8 mouse cellular contexts compared by ENCODE assay signal in the genomic region with DNA sequence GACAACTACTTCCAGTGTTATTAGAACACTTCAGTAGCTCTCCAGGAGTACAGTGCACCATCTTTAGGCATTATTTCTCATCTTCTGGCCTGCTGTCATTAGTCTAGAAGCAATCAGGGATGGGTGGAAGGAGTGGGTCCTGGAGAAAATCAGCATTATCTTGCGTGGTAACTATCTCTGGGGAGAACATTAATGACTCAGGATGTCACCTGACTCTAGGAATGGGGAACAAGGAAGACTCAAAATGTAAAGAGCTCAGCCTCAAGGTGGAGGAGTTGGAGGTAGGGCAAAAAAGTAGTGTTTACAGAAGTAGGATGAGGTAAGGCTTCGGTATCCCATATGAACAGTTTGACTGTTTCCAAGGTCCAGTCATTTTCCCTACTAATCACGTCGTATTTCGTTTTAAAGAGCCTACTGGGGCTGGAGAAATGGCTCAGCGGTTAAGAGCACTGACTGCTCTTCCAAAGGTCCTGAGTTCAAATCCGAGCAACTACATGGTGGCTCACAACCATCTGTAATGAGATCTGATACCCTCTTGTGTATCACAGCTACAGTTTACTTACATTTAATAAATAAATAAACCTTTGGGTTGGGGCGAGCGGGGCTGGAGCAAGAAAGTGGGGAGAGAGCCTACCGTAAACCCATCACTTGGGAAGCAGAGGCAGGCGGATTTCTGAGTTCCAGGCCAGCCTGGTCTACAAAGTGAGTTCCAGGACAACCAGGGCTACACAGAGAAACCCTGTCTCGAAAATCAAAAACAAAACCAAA. TPM values are rescaled to one million over a fixed set of nuclear protein-coding genes. Genes with fewer than 3 reads are reported as not detected.
DNase-seq lines count a peak whose midpoint lies in the region; ATAC-seq and TF ChIP-seq lines count a peak whose summit lies in the region.

No protein-coding gene starts in this region.

- H3K79me2 ChIP-seq in heart, adult 2 months (replicated peaks; ENCODE audit: control insufficient read depth, insufficient read depth, low read length): peaks cover 3% of the 10 kb centered on the region

- ATAC-seq in forebrain, embryonic 16.5 days: peak; percentile 0; the same call in 1 of the 2 replicates
- ATAC-seq in midbrain, embryonic 12.5 days (ENCODE audit: low FRiP score, low read depth): 0 out of 2 replicates have a peak, but pooled peaks have one; percentile 1

- no peak for TF ChIP-seq EP300 in heart, adult 2 months (IDR thresholded peaks at IDR 0.05; ENCODE audit: insufficient read depth, low read depth, low read length)

- peak; percentile 20 to 31 for DNase-seq in heart, adult 2 months
- no peak for DNase-seq in heart, adult 8-10 months (ENCODE audit: low spot score)
- peak; percentile 44 for DNase-seq in adipocyte (ENCODE audit: low spot score)
- DNase-seq in kidney, adult 9 months: peak; percentile 13
- DNase-seq in urinary bladder, postnatal 4 days (ENCODE audit: low spot score in 2 of 2): no peak
- DNase-seq in left cerebral cortex, adult 18-20 months (ENCODE audit: low spot score in 2 of 2): no peak

- no peak overlapping the region for H3K9ac ChIP-seq in heart, adult 2 months (ENCODE audit: low read depth, low read length)
- H3K9ac ChIP-seq in forebrain, embryonic 16.5 days (replicated peaks; ENCODE audit: low read depth, low read length): peak overlapping the region; percentile 47
- peak overlapping the region; percentile 15; the same call in 1 of the 2 replicates for H3K9ac ChIP-seq in midbrain, embryonic 12.5 days (replicated peaks)

- TF ChIP-seq CTCF in heart, adult 2 months (IDR thresholded peaks at IDR 0.05): no peak

- WGBS in heart, adult 2 months: 55% methylated on average over 12 of the region's 12 CpGs
- 72% methylated on average over 12 of the region's 12 CpGs for WGBS in forebrain, embryonic 16.5 days
- WGBS in midbrain, embryonic 12.5 days: 69% methylated on average over 12 of the region's 12 CpGs

- H3K27me3 ChIP-seq in heart, adult 2 months (ENCODE audit: control insufficient read depth, insufficient read depth, low read length): no peaks in the 10 kb centered on the region
- H3K27me3 ChIP-seq in forebrain, embryonic 16.5 days (replicated peaks; ENCODE audit: control insufficient read depth, insufficient read depth, low read length): no peaks in the 10 kb centered on the region
- H3K27me3 ChIP-seq in midbrain, embryonic 12.5 days: no peaks in the 10 kb centered on the region

- peak overlapping the region; percentile 53 for H3K4me3 ChIP-seq in heart, adult 2 months
- H3K4me3 ChIP-seq in forebrain, embryonic 16.5 days (replicated peaks; ENCODE audit: low read length): peak overlapping the region; percentile 71
- peak overlapping the region; percentile 86 for H3K4me3 ChIP-seq in midbrain, embryonic 12.5 days

- peak overlapping the region; percentile 57 for H3K4me2 ChIP-seq in forebrain, embryonic 16.5 days (ENCODE audit: low read length)
- H3K4me2 ChIP-seq in midbrain, embryonic 12.5 days (replicated peaks): peak overlapping the region; percentile 55

- peak overlapping the region; percentile 95 for H3K27ac ChIP-seq in heart, adult 2 months
- H3K27ac ChIP-seq in forebrain, embryonic 16.5 days (ENCODE audit: low read length): peak overlapping the region; percentile 92
- H3K27ac ChIP-seq in midbrain, embryonic 12.5 days (replicated peaks): peak overlapping the region; percentile 91

- no peaks in the 10 kb centered on the region for H3K9me3 ChIP-seq in forebrain, embryonic 16.5 days (ENCODE audit: control insufficient read depth, low read length)
- no peaks in the 10 kb centered on the region for H3K9me3 ChIP-seq in midbrain, embryonic 12.5 days

- intact Hi-C loops in heart, adult 2 months (cut with DNase I): loop anchor here (5.0 kb wide), 1 partner anchor 103 kb away; a partner anchor contains a TSS

- no peak for TF ChIP-seq POLR2A in heart, adult 2 months (IDR thresholded peaks at IDR 0.05; ENCODE audit: insufficient read depth, low read depth, low read length)

- H3K4me1 ChIP-seq in heart, adult 2 months (ENCODE audit: control insufficient read depth, insufficient read depth, low read length): peaks cover 4% of the 10 kb centered on the region
- H3K4me1 ChIP-seq in forebrain, embryonic 16.5 days (replicated peaks; ENCODE audit: control insufficient read depth, insufficient read depth, low read length): peaks cover 17% of the 10 kb centered on the region
- H3K4me1 ChIP-seq in midbrain, embryonic 12.5 days: peaks cover 24% of the 10 kb centered on the region

- peaks cover 8% of the 10 kb centered on the region for H3K36me3 ChIP-seq in heart, adult 2 months (ENCODE audit: control insufficient read depth, insufficient read depth, low read length)
- H3K36me3 ChIP-seq in forebrain, embryonic 16.5 days (ENCODE audit: control insufficient read depth, insufficient read depth): no peaks in the 10 kb centered on the region
- H3K36me3 ChIP-seq in midbrain, embryonic 12.5 days: peaks cover 16% of the 10 kb centered on the region

RNA-seq across cellular contexts. Expression of a gene that starts 0.7 kb away (rescaled TPM):
- total RNA-seq in heart, adult 2 months (2021): 10 to 100 TPM; 11.3 to 14.5 TPM
- 16.6 and 24.0 TPM in 2 replicates for polyA plus RNA-seq in heart, adult 2 months (2012; rRNA removed)
- total RNA-seq in heart, adult 8-10 months (2022): 10 to 100 TPM; 11.1 to 18.2 (median 14.5) TPM
- polyA plus RNA-seq in forebrain, embryonic 16.5 days (2015; fragmentation: Nextera tagmentation; extraction: Ambion mirVana): 105 and 129 TPM in 2 replicates
- 166 and 169 TPM in 2 replicates for polyA plus RNA-seq in midbrain, embryonic 12.5 days (2016; fragmentation: Nextera tagmentation; extraction: Ambion mirVana)
- total RNA-seq in left cerebral cortex, adult 18-20 months (2021): 10 to 100 TPM; 48.5 to 50.2 TPM

RNA-seq across cellular contexts. Expression of a gene that starts 38.1 kb away (rescaled TPM):
- under 1 TPM; 0.81 to 0.86 TPM for total RNA-seq in heart, adult 2 months (2021)
- polyA plus RNA-seq in heart, adult 2 months (2012; rRNA removed): 1.6 and 1.7 TPM in 2 replicates
- total RNA-seq in heart, adult 8-10 months (2022): 1 to 10 TPM; 1.0 to 2.4 (median 1.6) TPM
- 0.39 and 0.42 TPM in 2 replicates for polyA plus RNA-seq in forebrain, embryonic 16.5 days (2015; fragmentation: Nextera tagmentation; extraction: Ambion mirVana)
- polyA plus RNA-seq in midbrain, embryonic 12.5 days (2016; fragmentation: Nextera tagmentation; extraction: Ambion mirVana): 0.25 and 0.41 TPM in 2 replicates
- under 1 TPM; 0.53 to 0.63 TPM for total RNA-seq in left cerebral cortex, adult 18-20 months (2021)

Comparison
In these comparisons a context has a peak if more than half of its experiments do, and no peak if none do; other contexts are left out.
1. DNase-seq: peak in heart, adult 2 months (2 of 2), adipocyte (single experiment) and kidney, adult 9 months (single experiment); none in heart, adult 8-10 months (single experiment), urinary bladder, postnatal 4 days (0 of 2) and left cerebral cortex, adult 18-20 months (0 of 2).
2. Peak in every context shown above with its lines, with median percentiles within 50 percentile points of each other: H3K27ac ChIP-seq and H3K4me3 ChIP-seq.